Mouse (Mus musculus) heart, embryonic 16.5 days (tissue): ENCODE results near the gene Aff2. TPM values are rescaled to one million over a fixed set of nuclear protein-coding genes. Genes with fewer than 3 reads are reported as not detected.

Experiments
- ATAC-seq: fragments of 200-750 bp; cut with Nextera tagmentation; replicated peaks from 2 replicates; pipeline ENCODE4 v1.8.0; 2017; ENCODE audit warnings: moderate number of reproducible peaks; ENCODE audit not compliant: insufficient read depth, low FRiP score; ENCODE audit errors: extremely low read depth
- H3K27ac ChIP-seq: fragments of 300-500 bp; sonication (generic); 2 replicates; pipeline ENCODE4 v1.5.1; 2014; ENCODE audit warnings: mild to moderate bottlenecking, low read length, control low read depth, moderate library complexity
- H3K27me3 ChIP-seq: fragments of 300-500 bp; sonication (generic); 2 replicates; pipeline ENCODE4 v1.6.1; 2014; ENCODE audit warnings: low read length, mixed read lengths; ENCODE audit not compliant: control insufficient read depth, insufficient read depth
- H3K36me3 ChIP-seq: fragments of 300-500 bp; sonication (generic); 2 replicates; pipeline ENCODE4 v1.6.1; 2014; ENCODE audit not compliant: control insufficient read depth, insufficient read depth
- H3K4me1 ChIP-seq: fragments of 300-500 bp; sonication (generic); 2 replicates; pipeline ENCODE4 v1.6.1; 2014; ENCODE audit warnings: low read length, mixed read lengths; ENCODE audit not compliant: control insufficient read depth, insufficient read depth
- H3K4me2 ChIP-seq: fragments of 300-500 bp; sonication (generic); 2 replicates; pipeline ENCODE4 v1.6.1; 2014; ENCODE audit warnings: low read depth, mild to moderate bottlenecking, control low read depth, low read length
- H3K4me3 ChIP-seq: fragments of 300-500 bp; sonication (generic); 2 replicates; pipeline ENCODE4 v1.5.1; 2014; ENCODE audit warnings: mild to moderate bottlenecking, control low read depth, low read length
- H3K9ac ChIP-seq: fragments of 300-500 bp; sonication (generic); 2 replicates; pipeline ENCODE4 v1.6.1; 2014; ENCODE audit warnings: low read length, control low read depth
- H3K9me3 ChIP-seq: fragments of 300-500 bp; sonication (generic); replicated peaks from 2 replicates; pipeline ENCODE4 v1.6.1; 2016; ENCODE audit warnings: low read length; ENCODE audit not compliant: control insufficient read depth
- WGBS: fragments of 180-500 bp; shearing (Covaris S2); extraction: QIAGEN DNeasy Blood & Tissue Kit; methylation state at CpG from one replicate; pipeline ENCODE4 v1.1.7; 2014; 5-methylcytosine and 5-hydroxymethylcytosine counted together
- polyA plus RNA-seq: library from polyadenylated mRNA; unstranded; fragments of >200 nt; fragmentation: Nextera tagmentation; extraction: Ambion mirVana; gene quantifications from 2 replicates; pipeline ENCODE4 v1.2.1, GENCODE M21; 2015

Gene Aff2
- polyA plus RNA-seq, 1 experiment from 2014 or later = 5.6 TPM

DNA sequence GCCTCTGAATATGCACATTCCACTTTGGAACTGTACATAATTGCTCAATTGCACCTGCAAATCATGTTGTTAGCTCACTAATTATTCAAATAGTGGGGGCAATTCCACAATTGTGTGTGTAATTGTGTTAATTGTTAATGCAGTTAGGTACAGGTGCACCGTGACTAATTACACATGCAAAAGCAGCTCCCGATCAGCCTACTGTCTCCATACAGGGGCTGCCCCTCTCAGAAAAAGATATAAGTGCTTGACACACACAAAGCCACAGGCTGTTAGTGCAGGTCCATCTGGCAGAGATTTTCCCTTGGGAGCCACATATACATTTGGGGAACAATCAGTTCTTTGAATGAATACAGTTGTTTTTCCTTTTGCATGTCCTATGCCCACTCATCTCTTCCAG lies 302.9 kb downstream of the Aff2 start:
- Histone ChIP-seq H3K9me3 (no peaks in the 10 kb centered on the region), H3K36me3 (no peaks in the 10 kb centered on the region), H3K4me3 (no peak overlapping the region), H3K4me1 (no peaks in the 10 kb centered on the region), H3K9ac (no peak overlapping the region), H3K27me3 (no peaks in the 10 kb centered on the region), H3K27ac (no peak overlapping the region), H3K4me2 (no peak overlapping the region)
- ATAC-seq = no peak
- 86% methylated on average over 2 of the region's 2 CpGs for WGBS

DNA sequence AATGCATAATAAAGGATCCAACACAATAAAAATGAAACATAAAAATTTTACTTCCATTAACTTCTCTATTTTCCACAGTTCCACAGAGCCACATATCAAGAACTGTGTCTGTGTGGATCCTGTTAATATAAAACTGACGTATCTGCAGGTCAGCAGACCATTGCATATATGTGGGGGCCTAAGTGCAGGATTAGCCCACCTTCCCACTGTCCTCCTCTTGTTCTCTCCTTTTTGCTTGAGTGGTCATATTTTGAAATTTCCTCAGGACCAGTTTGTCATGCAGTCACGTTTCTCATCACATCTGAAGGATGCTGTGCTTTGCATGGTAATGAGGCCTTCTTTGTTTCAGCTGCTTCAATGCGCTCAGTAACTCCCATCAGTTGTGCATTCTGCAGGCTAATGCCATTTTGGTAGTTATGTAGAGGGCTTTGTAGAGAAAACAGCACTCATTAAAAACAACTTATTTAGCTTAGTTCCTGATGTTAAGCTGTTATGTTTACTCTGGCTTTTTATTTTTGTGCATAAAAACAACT lies 306.1 kb downstream of the Aff2 start:
- WGBS = 74% methylated on average over 3 of the region's 3 CpGs
- no peaks in the 10 kb centered on the region for H3K27me3 ChIP-seq
- no peak overlapping the region for H3K27ac ChIP-seq
- no peak overlapping the region for H3K4me3 ChIP-seq
- no peaks in the 10 kb centered on the region for H3K9me3 ChIP-seq
- no peak overlapping the region for H3K9ac ChIP-seq
- no peaks in the 10 kb centered on the region for H3K4me1 ChIP-seq
- no peaks in the 10 kb centered on the region for H3K36me3 ChIP-seq
- no peak overlapping the region for H3K4me2 ChIP-seq
- no peak for ATAC-seq

- Histone ChIP-seq H3K27ac (no peak overlapping the region), H3K4me2 (no peak overlapping the region), H3K9ac (no peak overlapping the region), H3K9me3 (no peaks in the 10 kb centered on the region), H3K27me3 (no peaks in the 10 kb centered on the region), H3K4me1 (no peaks in the 10 kb centered on the region), H3K4me3 (no peak overlapping the region), H3K36me3 (no peaks in the 10 kb centered on the region)
- WGBS = 79% methylated on average over 1 of the region's 1 CpGs
- no peak for ATAC-seq
Measured at GRCm38 (mm10) chrX:69675691-69676090, 315.6 kb downstream of the Aff2 start.

DNA sequence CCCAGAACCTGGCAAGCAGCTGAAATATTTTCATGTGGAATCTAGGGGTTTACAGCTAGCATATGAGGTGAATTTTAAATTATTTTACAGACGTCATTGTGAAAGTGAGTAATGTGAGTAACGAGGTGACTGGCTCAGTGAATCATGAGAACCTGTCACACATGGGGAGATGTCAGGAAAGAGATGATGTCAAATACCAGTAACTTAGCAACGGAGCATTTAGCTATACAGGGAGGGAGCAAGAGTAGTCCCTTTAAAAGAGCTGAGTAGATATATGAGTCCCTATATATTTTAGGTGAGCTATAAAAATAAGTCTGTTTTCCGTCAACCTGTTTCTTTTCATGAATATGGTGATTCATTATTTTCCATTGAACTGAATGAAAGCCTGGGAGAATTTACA lies 338.7 kb downstream of the Aff2 start:
- Histone ChIP-seq H3K4me1 (no peaks in the 10 kb centered on the region), H3K9ac (no peak overlapping the region), H3K4me2 (no peak overlapping the region), H3K27ac (no peak overlapping the region), H3K27me3 (no peaks in the 10 kb centered on the region), H3K4me3 (no peak overlapping the region), H3K36me3 (no peaks in the 10 kb centered on the region), H3K9me3 (no peaks in the 10 kb centered on the region)
- no peak for ATAC-seq
- WGBS = 55% methylated on average over 4 of the region's 4 CpGs

GRCm38 (mm10) chrX:69738972-69739371 lies 378.9 kb downstream of the Aff2 start:
- Histone ChIP-seq H3K4me1 (no peaks in the 10 kb centered on the region), H3K4me2 (no peak overlapping the region), H3K9me3 (no peaks in the 10 kb centered on the region), H3K4me3 (no peak overlapping the region), H3K27me3 (no peaks in the 10 kb centered on the region), H3K9ac (no peak overlapping the region), H3K27ac (no peak overlapping the region), H3K36me3 (no peaks in the 10 kb centered on the region)
- no peak for ATAC-seq
- 77% methylated on average over 3 of the region's 3 CpGs for WGBS

DNA sequence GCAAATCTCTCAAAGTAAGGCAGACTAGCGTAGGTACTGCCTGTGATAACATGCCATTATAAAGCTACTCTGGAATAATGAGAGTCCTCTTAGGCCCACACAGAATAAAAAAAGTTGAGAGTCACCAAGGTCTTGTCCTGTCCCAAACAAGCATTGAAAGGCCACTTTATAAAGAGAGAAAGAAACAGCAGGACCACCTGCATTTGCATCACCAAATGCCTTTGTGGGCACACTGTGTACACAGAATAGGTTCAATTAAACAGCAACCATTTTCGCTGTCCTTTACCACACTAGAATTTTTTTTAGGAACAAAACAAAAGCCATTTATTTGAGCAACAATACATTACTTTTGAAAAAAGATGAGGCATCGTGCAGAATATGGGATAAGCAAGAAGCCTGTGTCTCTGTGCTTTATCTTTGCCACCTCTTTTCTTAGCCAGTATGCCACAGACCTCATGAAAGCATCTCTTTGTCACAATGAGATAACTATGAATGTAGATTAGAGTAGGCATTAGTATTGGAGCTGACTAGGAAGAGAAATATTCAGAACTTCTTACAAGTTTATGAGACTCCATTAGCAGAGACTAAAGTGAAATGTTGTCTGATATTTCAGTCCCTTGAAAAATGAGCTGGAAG lies 385.0 kb downstream of the Aff2 start:
- no peak overlapping the region for H3K27ac ChIP-seq
- no peaks in the 10 kb centered on the region for H3K9me3 ChIP-seq
- H3K27me3 ChIP-seq = no peaks in the 10 kb centered on the region
- no peak overlapping the region for H3K9ac ChIP-seq
- WGBS = 63% methylated on average over 3 of the region's 3 CpGs
- H3K4me1 ChIP-seq = no peaks in the 10 kb centered on the region
- H3K4me2 ChIP-seq = no peak overlapping the region
- no peak overlapping the region for H3K4me3 ChIP-seq
- no peaks in the 10 kb centered on the region for H3K36me3 ChIP-seq
- no peak for ATAC-seq

DNA sequence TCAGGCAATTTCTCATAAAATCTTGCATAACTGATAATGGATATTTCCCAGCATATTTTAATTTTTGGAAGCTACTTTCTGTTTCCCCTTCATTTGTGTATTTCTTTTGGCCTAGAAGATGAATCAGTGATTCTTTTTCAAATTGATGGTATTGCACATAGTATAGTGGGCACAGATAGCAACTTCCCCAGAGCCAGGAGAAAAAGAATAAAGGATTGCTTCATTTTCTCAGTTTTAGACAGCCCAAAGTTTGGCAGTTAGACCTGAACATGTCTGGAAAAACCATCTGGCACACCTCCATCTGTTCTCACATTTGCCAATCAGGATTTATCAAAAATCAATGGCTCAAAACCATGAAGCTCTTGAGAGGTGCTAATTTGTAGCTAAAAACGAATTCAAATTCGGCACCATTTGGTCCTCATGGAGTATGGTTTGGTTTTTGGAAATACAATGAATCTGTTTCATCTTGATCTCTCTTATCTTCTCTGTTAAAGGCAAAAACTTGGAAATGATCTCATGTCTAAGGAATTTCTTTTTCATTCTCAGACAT lies 441.9 kb downstream of the Aff2 start:
- Histone ChIP-seq H3K4me2 (no peak overlapping the region), H3K4me1 (no peaks in the 10 kb centered on the region), H3K4me3 (no peak overlapping the region), H3K9me3 (no peaks in the 10 kb centered on the region), H3K27ac (no peak overlapping the region), H3K36me3 (no peaks in the 10 kb centered on the region), H3K9ac (no peak overlapping the region), H3K27me3 (no peaks in the 10 kb centered on the region)
- 55% methylated on average over 2 of the region's 2 CpGs for WGBS
- no peak for ATAC-seq

- H3K4me2 ChIP-seq = no peak overlapping the region
- no peaks in the 10 kb centered on the region for H3K4me1 ChIP-seq
- no peak overlapping the region for H3K27ac ChIP-seq
- H3K4me3 ChIP-seq = no peak overlapping the region
- H3K36me3 ChIP-seq = no peaks in the 10 kb centered on the region
- H3K9ac ChIP-seq = no peak overlapping the region
- ATAC-seq = no peak
- H3K27me3 ChIP-seq = no peaks in the 10 kb centered on the region
- WGBS = 88% methylated on average over 3 of the region's 3 CpGs
- H3K9me3 ChIP-seq = no peaks in the 10 kb centered on the region
Measured at GRCm38 (mm10) chrX:69802481-69802880, 442.4 kb downstream of the Aff2 start.

GRCm38 (mm10) chrX:69811798-69812197 lies 451.7 kb downstream of the Aff2 start:
- no peaks in the 10 kb centered on the region for H3K9me3 ChIP-seq
- ATAC-seq = no peak
- no peaks in the 10 kb centered on the region for H3K27me3 ChIP-seq
- no peak overlapping the region for H3K27ac ChIP-seq
- H3K4me1 ChIP-seq = no peaks in the 10 kb centered on the region
- no peak overlapping the region for H3K9ac ChIP-seq
- 88% methylated on average over 4 of the region's 4 CpGs for WGBS
- no peak overlapping the region for H3K4me2 ChIP-seq
- H3K4me3 ChIP-seq = no peak overlapping the region
- H3K36me3 ChIP-seq = no peaks in the 10 kb centered on the region
